Mouse (Mus musculus): Measurements from ENCODE around the gene Gm20388.

GRCm38 (mm10) chr8:121043719-121044440, 1133.2 kb downstream of the Gm20388 start:
- TF ChIP-seq CTCF (IDR thresholded peaks at IDR 0.05; ENCODE audit: low read depth, low read length) (no peak), GATA1 (IDR thresholded peaks at IDR 0.05; ENCODE audit: borderline replicate concordance, low read length) (no peak), GATA2 (IDR thresholded peaks at IDR 0.05; ENCODE audit: borderline replicate concordance, low read depth, low read length) (no peak), TAL1 (conservative IDR thresholded peaks at IDR 0.05; ENCODE audit: low read depth, low read length) (no peak), POLR2AphosphoS5 (IDR thresholded peaks at IDR 0.05; ENCODE audit: insufficient replicate concordance, low read depth, low read length) (no peak)

All from G1E (cell line).